Mouse (Mus musculus) heart, postnatal 0 days (tissue): ENCODE measurements around the gene Mblac2. TPM values are rescaled to one million over a fixed set of nuclear protein-coding genes. Genes with fewer than 3 reads are reported as not detected.

Experiments used
- ATAC-seq: fragments of 200-750 bp; cut with Nextera tagmentation; 2 replicates; pipeline ENCODE4 v1.8.0; 2017; ENCODE audit warnings: low read depth, moderate number of reproducible peaks, moderate library complexity; ENCODE audit not compliant: insufficient read depth
- DNase-seq: peaks from one replicate; pipeline ENCODE4 v3.0.0-alpha.2; 2016; ENCODE audit warnings: low spot score
- H3K27ac ChIP-seq: fragments of 300-500 bp; sonication (generic); 2 replicates; pipeline ENCODE4 v1.5.1; 2014; ENCODE audit warnings: low read depth, mild to moderate bottlenecking
- H3K27me3 ChIP-seq: fragments of 300-500 bp; sonication (generic); 2 replicates; pipeline ENCODE4 v1.6.1; 2014; ENCODE audit warnings: low read length, mixed read lengths; ENCODE audit not compliant: control insufficient read depth, insufficient read depth
- H3K36me3 ChIP-seq: fragments of 300-500 bp; sonication (generic); replicated peaks from 2 replicates; pipeline ENCODE4 v1.6.1; 2014; ENCODE audit warnings: low read length, mixed read lengths; ENCODE audit not compliant: control insufficient read depth, insufficient read depth
- H3K4me1 ChIP-seq: fragments of 300-500 bp; sonication (generic); 2 replicates; pipeline ENCODE4 v1.6.1; 2014; ENCODE audit warnings: antibody characterized with exemption; ENCODE audit not compliant: control insufficient read depth, insufficient read depth
- H3K4me2 ChIP-seq: fragments of 300-500 bp; sonication (generic); 2 replicates; pipeline ENCODE4 v1.6.1; 2014; ENCODE audit warnings: low read depth, mild to moderate bottlenecking, low read length, moderate library complexity
- H3K4me3 ChIP-seq: fragments of 300-500 bp; sonication (generic); 2 replicates; pipeline ENCODE4 v1.5.1; 2014; ENCODE audit warnings: low read depth, low read length
- H3K9ac ChIP-seq: fragments of 300-500 bp; sonication (generic); replicated peaks from 2 replicates; pipeline ENCODE4 v1.6.1; 2014; ENCODE audit warnings: low read depth, low read length, mixed read lengths
- H3K9me3 ChIP-seq: fragments of 300-500 bp; sonication (generic); replicated peaks from 2 replicates; pipeline ENCODE4 v1.6.1; 2016; ENCODE audit warnings: low read length; ENCODE audit not compliant: control insufficient read depth
- CTCF ChIP-seq: IDR thresholded peaks from 2 replicates; pipeline ENCODE4 v1.5.1; 2016; ENCODE audit warnings: antibody characterized with exemption, control low read depth, low read depth
- EP300 ChIP-seq: IDR thresholded peaks from 2 replicates; pipeline ENCODE4 v1.6.1; 2016; ENCODE audit warnings: antibody characterized with exemption, low read depth
- WGBS: fragments of 180-500 bp; shearing (Covaris S2); extraction: QIAGEN DNeasy Blood & Tissue Kit; methylation state at CpG from one replicate; pipeline ENCODE4 v1.1.7; 2014; 5-methylcytosine and 5-hydroxymethylcytosine counted together
- polyA plus RNA-seq: library from polyadenylated mRNA; unstranded; fragments of >200 nt; fragmentation: Nextera tagmentation; extraction: Ambion mirVana; gene quantifications from 2 replicates; pipeline ENCODE4 v1.2.1, GENCODE M21; 2015
- total RNA-seq: library from RNA; depleted of rRNA; stranded (reverse); fragments of >200 nt; gene quantifications from 2 replicates; pipeline ENCODE4 v1.2.3, GENCODE M21; 2014; ENCODE audit warnings: low replicate concordance

Gene Mblac2
- total and polyA plus RNA-seq, 2 experiments from 2014 or later = 1.8 to 5.9 TPM

- Histone ChIP-seq H3K36me3 (no peaks in the 10 kb centered on the region), H3K9ac (no peak overlapping the region), H3K4me1 (0 out of 2 replicates have a peak, but pooled peaks cover 2% of the 10 kb centered on the region), H3K27me3 (no peaks in the 10 kb centered on the region), H3K4me2 (no peak overlapping the region), H3K9me3 (no peaks in the 10 kb centered on the region), H3K27ac (no peak overlapping the region), H3K4me3 (no peak overlapping the region)
- 39% methylated on average over 3 of the region's 3 CpGs for WGBS
- TF ChIP-seq CTCF = no peak
- TF ChIP-seq EP300 = no peak
- no peak for ATAC-seq
- DNase-seq = no peak
Measured at GRCm38 (mm10) chr13:81740898-81741297, 29.8 kb downstream of the Mblac2 start.

- H3K36me3 ChIP-seq = no peaks in the 10 kb centered on the region
- H3K9me3 ChIP-seq = no peaks in the 10 kb centered on the region
- 47% methylated on average over 10 of the region's 10 CpGs for WGBS
- H3K9ac ChIP-seq = no peak overlapping the region
- H3K27me3 ChIP-seq = no peaks in the 10 kb centered on the region
- no peak overlapping the region for H3K27ac ChIP-seq
- no peak for ATAC-seq
- no peak for TF ChIP-seq CTCF
- TF ChIP-seq EP300 = no peak
- H3K4me1 ChIP-seq = 0 out of 2 replicates have a peak, but pooled peaks cover 2% of the 10 kb centered on the region
- no peak overlapping the region for H3K4me3 ChIP-seq
- no peak for DNase-seq
- H3K4me2 ChIP-seq = no peak overlapping the region
Measured at GRCm38 (mm10) chr13:81743391-81744091, 32.4 kb downstream of the Mblac2 start.

GRCm38 (mm10) chr13:81744092-81744396 is 32.9 kb downstream of the Mblac2 start:
- 0 out of 2 replicates have a peak, but pooled peaks cover 2% of the 10 kb centered on the region for H3K4me1 ChIP-seq
- H3K9me3 ChIP-seq = no peaks in the 10 kb centered on the region
- no peak for DNase-seq
- 49% methylated on average over 2 of the region's 2 CpGs for WGBS
- H3K9ac ChIP-seq = no peak overlapping the region
- no peak for ATAC-seq
- no peak overlapping the region for H3K4me2 ChIP-seq
- H3K27me3 ChIP-seq = no peaks in the 10 kb centered on the region
- H3K4me3 ChIP-seq = no peak overlapping the region
- H3K27ac ChIP-seq = no peak overlapping the region
- TF ChIP-seq CTCF (no peak), EP300 (no peak)
- H3K36me3 ChIP-seq = no peaks in the 10 kb centered on the region

- no peak for DNase-seq
- Histone ChIP-seq H3K4me2 (no peak overlapping the region), H3K27ac (no peak overlapping the region), H3K4me3 (no peak overlapping the region), H3K36me3 (no peaks in the 10 kb centered on the region), H3K9ac (no peak overlapping the region), H3K4me1 (0 out of 2 replicates have a peak, but pooled peaks cover 7% of the 10 kb centered on the region), H3K27me3 (no peaks in the 10 kb centered on the region), H3K9me3 (no peaks in the 10 kb centered on the region)
- peak; percentile 49 for ATAC-seq
- TF ChIP-seq EP300 = no peak
- TF ChIP-seq CTCF = no peak
Measured at GRCm38 (mm10) chr13:81754878-81755277, 43.7 kb downstream of the Mblac2 start.

GRCm38 (mm10) chr13:81755324-81755723 is 44.2 kb downstream of the Mblac2 start:
- Histone ChIP-seq H3K36me3 (no peaks in the 10 kb centered on the region), H3K9me3 (no peaks in the 10 kb centered on the region), H3K27me3 (no peaks in the 10 kb centered on the region), H3K4me1 (0 out of 2 replicates have a peak, but pooled peaks cover 7% of the 10 kb centered on the region), H3K4me2 (no peak overlapping the region), H3K4me3 (no peak overlapping the region), H3K27ac (no peak overlapping the region), H3K9ac (no peak overlapping the region)
- WGBS = 94% methylated on average over 1 of the region's 1 CpGs
- TF ChIP-seq EP300 (no peak), CTCF (no peak)
- DNase-seq = no peak
- ATAC-seq = no peak
